8 mouse cellular contexts compared by ENCODE assay signal in the genomic region with DNA sequence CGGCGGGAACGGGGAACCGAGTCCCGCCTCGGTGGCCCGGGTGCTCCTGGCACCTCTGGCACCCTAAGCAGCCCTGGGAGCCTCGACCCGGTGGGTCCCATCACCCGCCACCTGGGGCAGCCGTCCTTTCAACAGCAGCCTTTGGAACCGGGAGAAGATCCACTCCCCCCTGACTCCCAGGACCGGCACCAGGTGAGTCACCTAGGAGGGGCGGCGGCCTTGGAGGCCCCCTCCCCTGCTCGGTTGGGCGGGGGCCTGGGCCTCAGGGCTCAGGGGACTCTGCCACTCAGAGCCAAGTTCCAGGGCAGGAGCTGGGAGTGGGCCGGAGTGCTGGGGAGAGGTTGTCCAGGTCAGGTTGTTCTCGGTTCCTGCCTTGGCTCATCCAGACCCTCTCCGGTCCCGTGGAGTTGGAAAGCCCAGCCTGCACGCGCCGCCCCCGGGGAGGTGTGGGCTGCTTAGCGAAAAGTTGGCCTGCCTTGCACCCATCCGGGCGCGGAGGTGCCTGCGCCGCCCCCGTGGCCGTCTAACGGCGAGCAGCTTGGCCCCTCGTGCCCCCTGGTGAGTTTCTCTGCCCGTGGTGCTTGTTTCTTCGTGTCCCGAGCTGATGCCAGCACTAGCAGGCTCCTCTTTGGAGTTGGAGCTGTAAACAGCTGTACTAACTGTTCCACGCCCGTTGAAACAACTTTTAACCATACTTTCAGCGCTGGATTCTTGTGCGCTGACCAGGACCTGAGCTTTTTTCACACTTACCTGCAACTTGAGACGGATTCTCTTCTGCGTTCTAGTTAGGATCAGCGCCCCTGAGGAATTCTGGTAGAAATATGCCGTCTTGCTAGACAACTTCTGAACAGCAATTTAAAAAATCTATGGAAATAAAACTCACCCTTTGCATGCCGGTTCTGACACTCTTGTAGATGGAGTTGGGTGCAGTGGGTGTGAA. TPM values are rescaled to one million over a fixed set of nuclear protein-coding genes. Genes with fewer than 3 reads are reported as not detected.
DNase-seq lines count a peak whose midpoint lies in the region; ATAC-seq and TF ChIP-seq lines count a peak whose summit lies in the region.

No protein-coding gene starts in this region.

- no peaks in the 10 kb centered on the region for H3K36me3 ChIP-seq in MEL (ENCODE audit: control insufficient read depth in 1 of 2, insufficient read depth in 2 of 2, low read length in 2 of 2)
- H3K36me3 ChIP-seq in embryonic facial prominence, embryonic 11.5 days (replicated peaks; ENCODE audit: control insufficient read depth, insufficient read depth, low read depth, low read length): no peaks in the 10 kb centered on the region
- no peaks in the 10 kb centered on the region for H3K36me3 ChIP-seq in heart, embryonic 11.5 days (ENCODE audit: control insufficient read depth, insufficient read depth, low read length)
- H3K36me3 ChIP-seq in lung, embryonic 15.5 days: no peaks in the 10 kb centered on the region

- peak overlapping the region; percentile 62 to 87 for H3K4me3 ChIP-seq in MEL (ENCODE audit: control insufficient read depth in 1 of 2, insufficient read depth in 1 of 2, low read depth in 2 of 2, low read length in 2 of 2)
- H3K4me3 ChIP-seq in embryonic facial prominence, embryonic 11.5 days (ENCODE audit: low read depth, low read length): peak overlapping the region; percentile 45
- peak overlapping the region; percentile 52 for H3K4me3 ChIP-seq in heart, embryonic 11.5 days (ENCODE audit: low read depth, low read length)
- H3K4me3 ChIP-seq in lung, embryonic 15.5 days: peak overlapping the region; percentile 53

- no peaks in the 10 kb centered on the region for H3K27me3 ChIP-seq in MEL (ENCODE audit: control insufficient read depth in 1 of 2, insufficient read depth in 2 of 2, low read length in 2 of 2)
- no peaks in the 10 kb centered on the region for H3K27me3 ChIP-seq in embryonic facial prominence, embryonic 11.5 days (ENCODE audit: control insufficient read depth, insufficient read depth, low read length)
- H3K27me3 ChIP-seq in heart, embryonic 11.5 days (ENCODE audit: control insufficient read depth, insufficient read depth, low read length): no peaks in the 10 kb centered on the region; the same call in 1 of the 2 replicates
- no peaks in the 10 kb centered on the region; the same call in 1 of the 2 replicates for H3K27me3 ChIP-seq in lung, embryonic 15.5 days

- H3K4me2 ChIP-seq in embryonic facial prominence, embryonic 11.5 days (ENCODE audit: low read depth, low read length): peak overlapping the region; percentile 83
- H3K4me2 ChIP-seq in heart, embryonic 11.5 days: peak overlapping the region; percentile 82
- peak overlapping the region; percentile 87 for H3K4me2 ChIP-seq in lung, embryonic 15.5 days

- H3K79me2 ChIP-seq in MEL (ENCODE audit: control insufficient read depth, insufficient read depth, low read length, poor library complexity): no peaks in the 10 kb centered on the region; the same call in 1 of the 2 replicates

- 23% methylated on average over 39 of the region's 48 CpGs for WGBS in embryonic facial prominence, embryonic 11.5 days
- WGBS in heart, embryonic 11.5 days (ENCODE audit: insufficient replicate concordance): 23% methylated on average over 32 of the region's 48 CpGs
- 20% methylated on average over 43 of the region's 48 CpGs for WGBS in lung, embryonic 15.5 days

- no peak for TF ChIP-seq POLR2A in MEL (IDR thresholded peaks at IDR 0.05; ENCODE audit: control insufficient read depth in 1 of 2, insufficient read depth in 1 of 2, low read depth in 1 of 2, low read length in 2 of 2, poor library complexity in 1 of 2)

- peaks cover 0 to 3% of the 10 kb centered on the region in 2 experiments; a peak in 1 of 4 replicates for H3K4me1 ChIP-seq in MEL (ENCODE audit: control insufficient read depth in 1 of 2, insufficient read depth in 2 of 2, low read length in 2 of 2)
- H3K4me1 ChIP-seq in embryonic facial prominence, embryonic 11.5 days (ENCODE audit: control insufficient read depth, insufficient read depth, low read length): no peaks in the 10 kb centered on the region
- no peaks in the 10 kb centered on the region for H3K4me1 ChIP-seq in heart, embryonic 11.5 days (ENCODE audit: control insufficient read depth, insufficient read depth, low read length)
- no peaks in the 10 kb centered on the region for H3K4me1 ChIP-seq in lung, embryonic 15.5 days

- TF ChIP-seq RAD21 in MEL (IDR thresholded peaks at IDR 0.05; ENCODE audit: low read depth, low read length): no peak

- peak; percentile 41 for ATAC-seq in embryonic facial prominence, embryonic 11.5 days (replicated peaks; ENCODE audit: insufficient number of reproducible peaks, low FRiP score, low TSS enrichment, low read depth)
- ATAC-seq in heart, embryonic 11.5 days (replicated peaks; ENCODE audit: insufficient number of reproducible peaks, low FRiP score, low TSS enrichment): no peak
- ATAC-seq in lung, embryonic 15.5 days (ENCODE audit: borderline replicate concordance, extremely low read depth, low FRiP score, low TSS enrichment): peak; percentile 35

- DNase-seq in 3T3-L1 (ENCODE audit: low read depth, low spot score) (peak; percentile 2), MEL (ENCODE audit: low read depth, low spot score) (peak; percentile 54)
- DNase-seq in embryonic facial prominence, embryonic 11.5 days (ENCODE audit: low spot score): no peak
- DNase-seq in kidney, adult 9 months: peak; percentile 6
- DNase-seq in ovary, adult 18-20 months (ENCODE audit: low spot score): peak; percentile 1
- no peak for DNase-seq in c-Kit-positive CD71-positive TER-119-positive erythroid progenitor cells, embryonic 14.5 days (ENCODE audit: low spot score)

- H3K9ac ChIP-seq in MEL (ENCODE audit: control insufficient read depth, low read depth, low read length, poor library complexity, severe bottlenecking): peak overlapping the region; percentile 80
- H3K9ac ChIP-seq in embryonic facial prominence, embryonic 11.5 days (replicated peaks; ENCODE audit: low read length): peak overlapping the region; percentile 46
- H3K9ac ChIP-seq in heart, embryonic 11.5 days (ENCODE audit: low read depth, low read length): peak overlapping the region; percentile 62; the same call in 1 of the 2 replicates
- H3K9ac ChIP-seq in lung, embryonic 15.5 days: peak overlapping the region; percentile 44

- no peaks in the 10 kb centered on the region for H3K9me3 ChIP-seq in MEL (replicated peaks; ENCODE audit: insufficient read depth, low read length)
- no peaks in the 10 kb centered on the region for H3K9me3 ChIP-seq in embryonic facial prominence, embryonic 11.5 days (replicated peaks; ENCODE audit: control insufficient read depth, low read length)
- H3K9me3 ChIP-seq in heart, embryonic 11.5 days (replicated peaks; ENCODE audit: control insufficient read depth, low read length): no peaks in the 10 kb centered on the region
- H3K9me3 ChIP-seq in lung, embryonic 15.5 days: no peaks in the 10 kb centered on the region

- no peak for TF ChIP-seq EP300 in MEL (IDR thresholded peaks at IDR 0.05; ENCODE audit: low read depth in 1 of 2, low read length in 2 of 2)

- TF ChIP-seq CTCF in MEL (IDR thresholded peaks at IDR 0.05 in 2 of 3, conservative IDR thresholded peaks at IDR 0.05 in 1 of 3; ENCODE audit: control insufficient read depth in 1 of 3, insufficient read depth in 1 of 3, low read depth in 2 of 3, low read length in 3 of 3, poor library complexity in 1 of 3, severe bottlenecking in 1 of 3): no peak

- peak overlapping the region; percentile 11 for H3K27ac ChIP-seq in MEL (ENCODE audit: control insufficient read depth, low read depth, low read length)
- no peak overlapping the region for H3K27ac ChIP-seq in embryonic facial prominence, embryonic 11.5 days (replicated peaks; ENCODE audit: low read depth, low read length)
- H3K27ac ChIP-seq in heart, embryonic 11.5 days (ENCODE audit: low read depth, low read length): no peak overlapping the region
- peak overlapping the region; percentile 59 for H3K27ac ChIP-seq in lung, embryonic 15.5 days

TF ChIP-seq in MEL, 35 proteins besides CTCF, POLR2A, EP300 and RAD21:
- TF ChIP-seq CHD1 (IDR thresholded peaks at IDR 0.05; ENCODE audit: low read depth, low read length) (no peak), NELFE (IDR thresholded peaks at IDR 0.05; ENCODE audit: low read depth, low read length) (0 out of 2 replicates have a peak, but pooled peaks have one; percentile 11), SIN3A (IDR thresholded peaks at IDR 0.05; ENCODE audit: low read length) (no peak; the same call in 1 of the 2 replicates), NRF1 (IDR thresholded peaks at IDR 0.05; ENCODE audit: insufficient read depth, low read depth, low read length, poor library complexity, severe bottlenecking) (no peak)

RNA-seq across cellular contexts. Expression of a gene that starts 0.8 kb away (rescaled TPM):
- total RNA-seq in MEL (2012; rRNA removed): 1.7 and 2.0 TPM in 2 replicates
- polyA plus RNA-seq in MEL (2012; ENCODE audit: insufficient read depth in 1 of 2, insufficient read length in 2 of 2, low read depth in 1 of 2, low replicate concordance in 2 of 2, missing spikeins in 1 of 2): 1 to 10 TPM in 1 of 2 experiments, not detected in 1; 3.6 TPM
- polyA plus RNA-seq in embryonic facial prominence, embryonic 11.5 days (2014; fragmentation: Nextera tagmentation; extraction: Ambion mirVana): 1.6 and 2.0 TPM in 2 replicates
- polyA plus RNA-seq in heart, embryonic 11.5 days (2014; fragmentation: Nextera tagmentation; extraction: Ambion mirVana): 1.4 and 1.9 TPM in 2 replicates
- polyA plus RNA-seq in lung, embryonic 15.5 days (2015; fragmentation: Nextera tagmentation; extraction: Ambion mirVana): 1.9 and 2.3 TPM in 2 replicates

Comparison
In these comparisons a context has a peak if more than half of its experiments do, and no peak if none do; other contexts are left out.
1. DNase-seq: peak in 3T3-L1 (single experiment), MEL (single experiment), kidney, adult 9 months (single experiment) and ovary, adult 18-20 months (single experiment); none in embryonic facial prominence, embryonic 11.5 days (single experiment) and c-Kit-positive CD71-positive TER-119-positive erythroid progenitor cells, embryonic 14.5 days (single experiment).
2. H3K27ac ChIP-seq: peak in MEL (single experiment) and lung, embryonic 15.5 days (single experiment); none in embryonic facial prominence, embryonic 11.5 days (single experiment) and heart, embryonic 11.5 days (single experiment).
3. Peak in every context shown above with its lines, with median percentiles within 50 percentile points of each other: H3K4me3 ChIP-seq, H3K9ac ChIP-seq and H3K4me2 ChIP-seq.